Mouse (Mus musculus) spleen, embryonic (tissue): ENCODE measurements around the gene Kdelc2.

Source experiments
- CTCF ChIA-PET: fragments of 350-600 bp; sonication (Branson Sonifier 250); formaldehyde crosslinking; loops from one replicate; lab custom pipeline; 2022; lab: Charles Lee

Gene Kdelc2

GRCm38 (mm10) chr9:53435830-53436570 is 52.2 kb downstream of the Kdelc2 start:
- CTCF ChIA-PET: no interaction called here

GRCm38 (mm10) chr9:53450609-53451008 is 66.8 kb downstream of the Kdelc2 start:
- CTCF ChIA-PET: no interaction called here
